Mouse (Mus musculus) hematopoietic stem cell, adult 5-6 weeks (primary cell): ENCODE measurements at regions not wholly inside any gene's neighbourhood (a gene's known extent, or its start where the extent isn't known, plus 50 kb on each side); places are given as distances from the start of the nearest gene placed in this dataset.

Source experiments
- ATAC-seq, 2 experiments: fragments of 125-278 bp in 1 of 2; replicated peaks in 1 of 2; 2 replicates each; pipeline ENCODE4 v1.8.0; 2016 to 2017; ENCODE audit warnings: inconsistent platforms in 2 of 2, mild to moderate bottlenecking in 2 of 2, moderate number of reproducible peaks in 2 of 2, low read depth in 1 of 2, moderate TSS enrichment in 1 of 2; ENCODE audit not compliant: low FRiP score in 2 of 2, poor library complexity in 2 of 2, severe bottlenecking in 2 of 2, insufficient read depth in 1 of 2, low TSS enrichment in 1 of 2

DNA sequence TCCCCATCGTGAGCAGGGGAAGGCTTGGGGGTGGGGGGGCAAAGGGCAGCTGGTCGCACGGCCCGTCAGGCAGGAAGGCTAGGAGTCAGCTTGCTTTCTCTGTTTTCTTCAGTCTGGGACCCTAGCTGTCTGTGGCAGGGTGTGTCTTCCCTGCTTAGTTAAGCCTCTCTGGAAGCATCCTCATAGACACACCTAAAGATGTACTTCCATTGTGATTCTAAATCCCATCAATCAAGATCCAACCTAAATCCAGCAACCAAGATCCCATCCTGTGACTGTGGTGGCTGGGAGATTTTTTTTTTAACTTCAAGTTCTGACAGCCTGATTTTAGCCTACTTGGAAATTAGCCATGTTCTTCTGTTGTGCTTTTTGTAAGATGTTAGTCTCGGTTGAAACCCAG, 69.9 kb upstream of the Ankrd55 start:
- ATAC-seq = no peak

DNA sequence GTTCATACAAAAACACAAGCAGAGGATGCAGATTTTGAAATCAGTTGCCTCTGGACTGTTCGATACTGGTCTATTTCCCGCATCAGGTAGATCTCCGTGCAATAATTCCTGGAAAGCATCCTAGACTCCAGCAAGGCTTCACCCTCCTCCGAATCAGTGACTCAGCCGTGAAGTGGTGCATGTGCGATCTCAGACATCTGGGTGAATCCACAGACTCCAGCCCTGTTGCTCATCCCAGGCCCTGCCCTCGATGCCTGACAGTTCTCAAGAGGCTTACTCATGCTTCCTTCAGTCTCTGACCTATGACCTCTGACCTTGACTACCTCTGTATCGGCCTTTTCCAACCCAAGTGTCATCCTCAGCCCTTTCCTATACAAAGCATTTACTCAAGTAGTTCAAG, 68.1 kb upstream of the Ankrd55 start:
- no peak for ATAC-seq

DNA sequence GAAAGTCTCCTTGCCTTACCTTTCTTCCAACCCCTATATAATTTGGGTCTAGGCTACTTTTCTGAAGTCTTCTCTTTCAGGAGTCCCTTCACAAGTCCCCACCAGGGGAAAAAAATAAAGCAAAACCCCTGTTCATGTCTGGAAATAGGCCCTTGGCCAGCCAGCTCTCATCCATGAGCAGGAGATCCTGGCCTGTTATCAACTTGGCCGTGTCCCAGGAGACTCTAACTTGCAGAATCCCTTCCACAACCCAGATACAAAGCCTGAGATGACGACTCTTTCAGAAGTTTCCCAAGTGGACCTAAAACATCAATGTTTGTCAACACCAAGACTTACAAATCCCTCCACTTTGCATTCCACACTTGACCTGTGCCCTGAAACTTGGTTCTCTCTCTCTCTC, 64.6 kb upstream of the Ankrd55 start:
- no peak for ATAC-seq

DNA sequence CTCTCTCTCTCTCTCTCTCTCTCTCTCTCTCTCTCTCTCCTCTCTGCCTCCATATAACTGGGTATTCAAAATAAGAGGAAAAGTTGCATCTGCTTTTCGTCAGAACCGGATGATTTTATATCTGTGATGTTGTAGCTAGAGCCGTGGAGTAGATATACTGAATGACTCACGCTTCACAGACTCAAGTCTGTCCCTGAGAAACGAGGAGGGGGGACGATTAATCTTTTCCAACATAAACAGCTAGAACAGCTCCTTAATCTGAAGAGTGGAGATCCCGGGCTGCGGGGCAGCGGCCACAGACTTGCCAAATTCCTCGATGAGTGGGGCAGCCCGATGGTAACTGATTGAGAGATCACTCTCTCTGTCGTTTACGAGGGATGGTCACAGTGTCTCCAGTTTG, 60.5 kb upstream of the Ankrd55 start:
- no peak for ATAC-seq

DNA sequence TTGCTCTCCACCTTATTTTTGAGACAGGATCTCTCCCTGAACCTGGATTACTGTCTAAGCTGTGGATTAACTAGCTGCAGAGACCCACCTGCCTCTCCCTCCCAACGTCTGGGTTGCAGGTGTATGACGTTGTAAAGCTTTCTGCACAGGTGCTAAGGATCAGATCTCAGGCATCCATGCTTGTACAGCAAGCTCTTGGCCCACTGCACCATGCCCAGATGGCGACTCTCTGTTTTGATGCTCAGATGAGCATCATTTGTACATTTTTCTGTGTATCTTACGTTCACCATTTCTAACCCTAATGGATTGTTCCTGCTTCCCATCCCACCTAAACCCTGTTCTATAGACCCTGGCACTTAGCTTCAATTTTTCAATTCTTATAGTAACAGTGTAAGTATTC, 59.4 kb upstream of the Ankrd55 start:
- no peak for ATAC-seq

DNA sequence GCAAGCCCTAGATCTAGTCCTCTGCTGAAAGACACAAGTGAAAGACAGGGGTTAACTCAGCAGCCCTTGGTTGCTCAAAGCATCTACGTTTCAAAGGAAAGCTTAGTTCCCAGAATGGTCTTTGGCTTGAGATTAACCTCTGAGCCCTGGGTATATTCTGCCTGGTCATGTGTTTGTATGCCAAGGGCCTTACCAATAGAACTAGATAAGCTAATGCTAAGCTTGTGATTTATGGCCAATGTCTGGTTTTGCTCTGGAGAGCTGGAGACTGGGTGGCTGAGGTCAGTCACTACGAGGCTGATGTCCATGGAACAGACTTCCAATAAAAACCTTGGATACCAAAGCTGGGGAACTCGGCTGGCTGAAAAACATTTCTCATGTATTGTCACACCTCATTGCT, 58.1 kb upstream of the Ankrd55 start:
- ATAC-seq = no peak

DNA sequence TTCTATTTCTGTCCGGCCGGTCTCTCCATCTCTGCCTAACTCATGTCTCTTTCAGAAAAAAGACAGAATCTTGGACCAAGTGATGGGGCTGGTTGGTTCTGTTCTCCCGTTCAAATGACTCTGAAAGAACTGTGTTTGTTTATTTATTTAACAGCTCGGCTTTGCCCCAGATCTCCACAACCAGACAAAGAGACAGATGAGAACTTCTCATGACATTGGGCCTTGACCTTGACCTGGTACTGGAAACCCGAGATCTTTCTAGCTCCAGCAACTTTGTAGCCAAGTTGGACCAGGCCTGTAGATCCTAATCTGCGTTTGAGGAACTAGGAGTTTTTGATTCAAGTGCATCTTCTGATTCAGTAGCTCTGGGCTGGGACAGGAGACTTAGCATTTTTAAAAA, 53.6 kb upstream of the Ankrd55 start:
- ATAC-seq = no peak

DNA sequence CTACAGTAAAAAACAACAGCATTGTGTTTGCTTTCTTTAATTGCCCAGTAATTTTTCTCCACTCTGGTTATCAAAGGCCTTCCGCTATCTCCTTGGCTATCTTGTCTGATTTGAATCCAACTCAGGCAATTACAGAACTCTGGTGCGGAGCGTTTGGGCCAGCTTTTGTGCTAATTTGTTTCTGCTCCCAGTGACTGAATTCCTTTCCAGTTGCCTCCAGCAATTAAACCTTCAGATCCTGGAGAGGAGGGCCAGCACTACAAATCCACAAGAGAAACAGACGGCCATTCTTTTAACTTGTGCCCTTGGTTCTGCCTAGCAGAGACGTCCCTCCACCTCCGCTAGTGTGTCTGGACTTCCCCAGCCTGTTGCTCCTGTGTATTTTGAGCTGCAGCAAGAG, 51.3 kb upstream of the Ankrd55 start:
- ATAC-seq = no peak

DNA sequence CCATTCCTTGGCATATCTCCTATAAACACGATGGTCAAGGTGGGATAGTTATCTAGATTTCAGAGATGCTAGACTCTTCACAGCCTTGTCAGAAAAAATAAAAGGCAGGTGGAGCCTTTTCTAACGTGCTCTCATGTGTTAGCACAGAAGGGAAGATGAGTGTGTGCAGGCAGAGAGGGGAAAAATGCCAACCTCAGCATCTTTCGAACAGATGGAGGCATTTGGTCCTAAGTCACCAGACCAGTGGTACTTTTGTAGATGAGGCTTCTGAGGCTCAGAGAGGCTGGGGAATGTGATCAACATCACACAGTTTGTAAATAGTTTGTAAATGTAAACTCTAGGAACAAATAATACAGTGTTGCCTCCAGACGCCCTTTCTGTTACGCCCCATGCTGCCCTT, 50.9 kb upstream of the Ankrd55 start:
- no peak for ATAC-seq

DNA sequence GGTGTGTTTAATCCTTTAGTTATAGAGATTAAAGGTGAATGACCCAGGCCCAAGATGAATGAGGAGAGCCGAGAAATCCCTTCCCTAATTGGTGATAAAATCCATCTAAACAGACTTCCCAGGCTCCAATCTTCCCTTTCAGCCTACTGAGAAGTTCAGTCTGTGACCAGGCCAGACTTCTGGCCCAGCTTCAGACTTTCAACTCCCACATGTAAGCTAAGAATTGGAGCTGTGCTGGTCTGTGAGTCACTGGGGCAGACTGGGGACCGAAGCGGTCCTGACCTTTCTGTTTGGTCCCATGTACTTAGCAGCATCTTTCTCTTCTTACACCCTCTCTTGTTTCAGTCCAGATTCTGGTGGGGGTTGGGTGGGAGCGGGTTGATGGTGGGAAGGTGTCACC, 50.3 kb upstream of the Ankrd55 start:
- ATAC-seq = no peak
